Mouse (Mus musculus) kidney, embryonic 15.5 days (tissue): ENCODE data around the gene Gcsam. TPM values are rescaled to one million over a fixed set of nuclear protein-coding genes. Genes with fewer than 3 reads are reported as not detected.

Source experiments
- ATAC-seq: fragments of 200-750 bp; cut with Nextera tagmentation; replicated peaks from 2 replicates; pipeline ENCODE4 v1.8.0; 2017; ENCODE audit warnings: moderate TSS enrichment; ENCODE audit not compliant: low FRiP score
- H3K27ac ChIP-seq: fragments of 300-500 bp; sonication (generic); 2 replicates; pipeline ENCODE4 v1.5.1; 2015; ENCODE audit warnings: mild to moderate bottlenecking, inconsistent platforms
- H3K27me3 ChIP-seq: fragments of 300-500 bp; sonication (generic); 2 replicates; pipeline ENCODE4 v1.6.1; 2015; ENCODE audit warnings: inconsistent platforms
- H3K36me3 ChIP-seq: fragments of 300-500 bp; sonication (generic); 2 replicates; pipeline ENCODE4 v1.6.1; 2015; ENCODE audit warnings: inconsistent platforms
- H3K4me1 ChIP-seq: fragments of 300-500 bp; sonication (generic); 2 replicates; pipeline ENCODE4 v1.6.1; 2015; ENCODE audit warnings: inconsistent platforms
- H3K4me2 ChIP-seq: fragments of 300-500 bp; sonication (generic); 2 replicates; pipeline ENCODE4 v1.6.1; 2015; ENCODE audit warnings: moderate library complexity, mild to moderate bottlenecking, inconsistent platforms
- H3K4me3 ChIP-seq: fragments of 300-500 bp; sonication (generic); replicated peaks from 2 replicates; pipeline ENCODE4 v1.5.1; 2015; ENCODE audit warnings: mild to moderate bottlenecking, inconsistent platforms
- H3K9ac ChIP-seq: fragments of 300-500 bp; sonication (generic); 2 replicates; pipeline ENCODE4 v1.6.1; 2015; ENCODE audit warnings: mild to moderate bottlenecking, inconsistent platforms
- H3K9me3 ChIP-seq: fragments of 300-500 bp; sonication (generic); replicated peaks from 2 replicates; pipeline ENCODE4 v1.6.1; 2016; ENCODE audit warnings: inconsistent platforms
- WGBS: fragments of 180-500 bp; shearing (Covaris S2); methylation state at CpG from one replicate; pipeline ENCODE4 v1.1.7; 2015; ENCODE audit warnings: mixed read lengths; 5-methylcytosine and 5-hydroxymethylcytosine counted together
- polyA plus RNA-seq: library from polyadenylated mRNA; unstranded; fragments of >200 nt; fragmentation: Nextera tagmentation; extraction: Ambion mirVana; gene quantifications from 2 replicates; pipeline ENCODE4 v1.2.1, GENCODE M21; 2015

Gene Gcsam
- 0.08 and 0.18 TPM in 2 replicates for polyA plus RNA-seq

DNA sequence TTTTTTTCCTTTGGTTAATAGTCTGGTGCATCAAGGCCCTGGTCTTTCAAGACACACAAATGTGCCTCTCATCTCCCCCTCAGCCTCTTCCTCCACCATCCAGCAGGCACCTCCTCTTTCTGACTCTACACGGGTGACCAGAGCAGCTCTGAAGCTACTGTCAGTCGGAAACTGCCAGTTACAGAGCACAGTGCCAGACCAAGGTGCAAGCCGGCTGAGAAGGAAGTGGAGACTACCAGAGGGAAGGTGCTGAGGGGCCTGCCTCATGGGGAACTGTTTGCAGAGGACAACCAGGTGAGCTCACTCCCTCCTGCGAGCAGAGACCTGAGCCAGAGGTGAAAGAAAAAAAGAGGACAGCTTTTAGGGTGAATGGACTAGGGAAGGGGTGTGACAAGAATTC lies at the start of gene Gcsam:
Gene Gcsam (plus strand): TSS at position 114 of the 400 bp plus-strand sequence.
- ATAC-seq = no peak
- Histone ChIP-seq H3K27me3 (no peaks in the 10 kb centered on the region), H3K27ac (no peak within 1 kb of the TSS), H3K4me3 (no peak within 1 kb of the TSS), H3K36me3 (no peaks in the 10 kb centered on the region), H3K4me2 (no peak within 1 kb of the TSS), H3K9ac (no peak within 1 kb of the TSS), H3K9me3 (no peaks in the 10 kb centered on the region), H3K4me1 (peaks cover 4% of the 10 kb centered on the region; the same call in 1 of the 2 replicates)
- 76% methylated on average over 4 of the region's 4 CpGs for WGBS

DNA sequence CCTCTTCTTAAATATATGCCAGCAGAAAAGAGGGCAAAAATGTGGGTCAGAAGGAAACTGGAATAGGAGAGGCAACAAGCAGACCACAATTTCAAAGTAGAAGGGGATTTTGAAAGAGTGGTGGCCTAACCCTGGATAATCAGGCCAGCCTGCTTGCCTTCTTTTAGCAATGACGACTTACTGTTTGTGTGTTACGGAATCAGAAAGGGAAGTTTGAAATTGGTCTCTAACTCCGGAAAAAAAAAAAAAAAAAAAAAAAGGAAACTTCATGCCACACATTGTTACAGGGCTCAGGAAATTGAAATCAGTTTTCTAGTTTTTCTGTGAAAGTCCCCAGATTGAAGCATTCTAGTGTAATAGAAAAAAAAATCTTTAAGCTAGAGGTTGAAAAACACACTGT lies 48.4 kb upstream of the Gcsam start:
- Histone ChIP-seq H3K4me1 (no peaks in the 10 kb centered on the region), H3K27ac (no peak overlapping the region), H3K4me3 (no peak overlapping the region), H3K4me2 (no peak overlapping the region), H3K27me3 (no peaks in the 10 kb centered on the region), H3K9me3 (no peaks in the 10 kb centered on the region), H3K9ac (no peak overlapping the region), H3K36me3 (no peaks in the 10 kb centered on the region)
- ATAC-seq = no peak
- WGBS = 63% methylated on average over 3 of the region's 3 CpGs

- no peak for ATAC-seq
- H3K4me1 ChIP-seq = no peaks in the 10 kb centered on the region
- no peak overlapping the region for H3K9ac ChIP-seq
- no peaks in the 10 kb centered on the region for H3K36me3 ChIP-seq
- no peak overlapping the region for H3K4me3 ChIP-seq
- no peak overlapping the region for H3K4me2 ChIP-seq
- 91% methylated on average over 3 of the region's 3 CpGs for WGBS
- H3K9me3 ChIP-seq = no peaks in the 10 kb centered on the region
- no peaks in the 10 kb centered on the region for H3K27me3 ChIP-seq
- no peak overlapping the region for H3K27ac ChIP-seq
Measured at GRCm38 (mm10) chr16:45572307-45572706, 37.9 kb upstream of the Gcsam start.

GRCm38 (mm10) chr16:45579883-45580282 lies 30.3 kb upstream of the Gcsam start:
- no peaks in the 10 kb centered on the region for H3K27me3 ChIP-seq
- WGBS = 71% methylated on average over 12 of the region's 12 CpGs
- no peak for ATAC-seq
- no peaks in the 10 kb centered on the region for H3K9me3 ChIP-seq
- no peak overlapping the region for H3K4me3 ChIP-seq
- H3K4me2 ChIP-seq = no peak overlapping the region
- H3K36me3 ChIP-seq = no peaks in the 10 kb centered on the region
- no peak overlapping the region for H3K9ac ChIP-seq
- no peak overlapping the region for H3K27ac ChIP-seq
- H3K4me1 ChIP-seq = no peaks in the 10 kb centered on the region

DNA sequence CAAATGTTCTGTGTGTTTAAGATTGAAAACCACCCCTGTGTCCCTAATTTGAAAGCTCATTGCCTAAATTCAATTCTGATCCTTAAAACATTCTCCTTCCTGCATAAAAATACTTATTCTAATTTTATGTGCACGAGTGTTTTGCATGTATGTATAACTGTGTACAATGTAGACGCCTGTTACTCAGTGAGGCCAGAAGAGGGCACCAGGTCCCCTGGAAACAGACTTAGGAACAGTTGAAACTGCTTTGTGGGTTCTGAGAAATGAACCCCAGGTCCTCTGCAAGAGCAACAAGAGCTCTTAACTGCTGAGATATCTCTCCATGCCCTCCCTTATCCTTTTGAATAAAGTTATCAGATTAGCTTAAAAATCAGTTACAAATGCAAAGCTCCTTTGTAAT lies 27.7 kb upstream of the Gcsam start:
- 33% methylated on average over 2 of the region's 2 CpGs for WGBS
- no peaks in the 10 kb centered on the region for H3K27me3 ChIP-seq
- no peaks in the 10 kb centered on the region for H3K4me1 ChIP-seq
- H3K27ac ChIP-seq = no peak overlapping the region
- H3K9ac ChIP-seq = no peak overlapping the region
- ATAC-seq = no peak
- H3K36me3 ChIP-seq = no peaks in the 10 kb centered on the region
- H3K9me3 ChIP-seq = no peaks in the 10 kb centered on the region
- no peak overlapping the region for H3K4me2 ChIP-seq
- H3K4me3 ChIP-seq = no peak overlapping the region

DNA sequence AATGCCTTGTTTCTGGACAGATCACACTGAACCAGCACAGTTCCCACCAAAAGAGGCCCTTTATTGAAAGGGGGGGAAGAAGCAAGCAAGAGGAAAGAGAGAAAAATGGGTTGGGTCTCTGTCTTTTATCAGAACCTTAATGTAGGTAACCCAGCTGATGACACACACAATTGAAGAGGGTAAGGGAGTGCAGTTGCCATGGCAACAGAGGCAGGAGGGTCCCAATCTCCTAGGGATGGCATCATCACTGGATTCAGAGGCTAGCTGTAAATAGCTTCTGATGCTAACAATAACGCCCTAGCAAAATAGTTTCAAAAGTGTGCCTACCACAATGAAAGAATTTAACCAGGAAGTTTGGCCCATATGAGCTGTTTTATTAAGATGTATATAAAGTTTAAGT lies 16.5 kb upstream of the Gcsam start:
- Histone ChIP-seq H3K9me3 (no peaks in the 10 kb centered on the region), H3K27ac (no peak overlapping the region), H3K36me3 (no peaks in the 10 kb centered on the region), H3K9ac (no peak overlapping the region), H3K27me3 (no peaks in the 10 kb centered on the region), H3K4me2 (no peak overlapping the region), H3K4me1 (no peaks in the 10 kb centered on the region), H3K4me3 (no peak overlapping the region)
- 82% methylated on average over 1 of the region's 1 CpGs for WGBS
- ATAC-seq = no peak

DNA sequence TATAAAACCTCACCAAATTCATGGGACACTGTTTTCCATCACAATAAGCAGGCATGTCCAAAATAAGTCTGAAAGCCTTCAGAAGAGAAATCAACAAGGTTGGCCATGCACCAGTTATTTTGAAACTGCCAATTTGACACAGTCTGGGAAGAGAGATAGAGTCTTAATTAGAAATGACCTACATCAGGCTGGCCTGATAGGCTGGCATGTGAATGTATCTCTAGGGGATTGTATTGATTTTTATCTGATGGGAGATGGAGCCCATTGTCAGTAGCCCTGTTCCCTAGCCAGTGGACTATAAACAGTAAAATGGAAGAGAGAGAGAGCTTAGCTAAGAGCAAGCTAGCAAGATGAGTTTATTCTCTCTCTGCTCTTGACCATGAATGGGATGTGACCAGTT lies 14.7 kb upstream of the Gcsam start:
- Histone ChIP-seq H3K4me2 (no peak overlapping the region), H3K4me1 (no peaks in the 10 kb centered on the region), H3K36me3 (no peaks in the 10 kb centered on the region), H3K4me3 (no peak overlapping the region), H3K27ac (no peak overlapping the region), H3K9ac (no peak overlapping the region), H3K9me3 (no peaks in the 10 kb centered on the region), H3K27me3 (no peaks in the 10 kb centered on the region)
- no peak for ATAC-seq

DNA sequence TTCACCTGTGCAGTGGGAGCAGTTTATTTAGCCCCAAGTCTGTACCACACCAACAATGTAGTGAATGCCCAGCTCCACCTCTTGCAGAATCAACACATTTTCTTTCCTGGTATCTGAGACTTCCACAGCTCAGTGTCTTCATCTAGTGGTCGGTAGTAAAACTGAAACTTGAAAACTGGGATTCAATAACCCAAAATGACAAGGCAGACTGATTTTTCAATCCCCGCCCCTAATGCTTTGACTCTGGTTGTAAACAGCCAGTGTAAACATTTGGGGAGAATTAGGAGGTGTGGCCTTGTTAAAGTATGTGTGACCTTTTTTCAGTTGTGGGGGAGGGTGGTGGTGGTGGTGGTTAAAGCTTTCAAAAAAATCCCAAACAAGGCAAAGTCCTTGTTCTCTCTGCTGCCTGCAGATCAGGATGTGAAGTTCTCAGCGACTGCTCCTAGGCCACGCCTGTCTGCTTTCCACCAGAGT lies 1.7 kb upstream of the Gcsam start:
- no peaks in the 10 kb centered on the region for H3K27me3 ChIP-seq
- no peak overlapping the region for H3K4me3 ChIP-seq
- H3K4me2 ChIP-seq = no peak overlapping the region
- WGBS = 25% methylated on average over 4 of the region's 4 CpGs
- H3K4me1 ChIP-seq = peaks cover 4% of the 10 kb centered on the region; the same call in 1 of the 2 replicates
- ATAC-seq = peak; percentile 66
- H3K9ac ChIP-seq = no peak overlapping the region
- peak overlapping the region; percentile 1; the same call in 1 of the 2 replicates for H3K27ac ChIP-seq
- no peaks in the 10 kb centered on the region for H3K36me3 ChIP-seq
- no peaks in the 10 kb centered on the region for H3K9me3 ChIP-seq

GRCm38 (mm10) chr16:45609300-45609699 lies 880 bp upstream of the Gcsam start:
- Histone ChIP-seq H3K4me1 (peaks cover 4% of the 10 kb centered on the region; the same call in 1 of the 2 replicates), H3K4me2 (no peak overlapping the region), H3K36me3 (no peaks in the 10 kb centered on the region), H3K27ac (no peak overlapping the region), H3K27me3 (no peaks in the 10 kb centered on the region), H3K4me3 (no peak overlapping the region), H3K9ac (no peak overlapping the region), H3K9me3 (no peaks in the 10 kb centered on the region)
- 73% methylated on average over 3 of the region's 3 CpGs for WGBS
- peak; percentile 43; the same call in 1 of the 2 replicates for ATAC-seq

DNA sequence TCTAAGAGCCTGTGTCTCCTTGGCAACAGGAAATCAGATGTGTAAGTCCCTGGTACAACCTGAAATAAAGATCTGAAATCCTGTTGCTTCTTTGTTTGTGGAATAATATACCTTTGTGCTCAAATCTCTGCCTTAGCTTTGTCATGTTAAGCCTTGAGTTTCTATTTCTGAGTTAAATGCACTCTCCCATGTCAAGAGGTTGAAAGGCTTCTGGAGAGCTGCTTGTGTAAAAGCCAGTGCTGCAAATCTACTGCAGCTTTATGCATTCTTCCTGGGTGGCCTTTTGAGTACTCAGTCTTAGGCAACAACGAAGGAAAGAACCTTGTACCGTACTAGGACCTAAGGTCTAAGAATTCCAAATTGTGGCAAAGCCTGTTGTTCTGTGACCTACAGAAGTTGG lies 3.1 kb downstream of the Gcsam start:
- Histone ChIP-seq H3K27me3 (no peaks in the 10 kb centered on the region), H3K4me1 (peaks cover 4% of the 10 kb centered on the region; the same call in 1 of the 2 replicates), H3K36me3 (no peaks in the 10 kb centered on the region), H3K27ac (no peak overlapping the region), H3K9me3 (no peaks in the 10 kb centered on the region), H3K4me3 (no peak overlapping the region), H3K4me2 (no peak overlapping the region), H3K9ac (no peak overlapping the region)
- WGBS = 82% methylated on average over 2 of the region's 2 CpGs
- no peak for ATAC-seq

GRCm38 (mm10) chr16:45615944-45616343 lies 5.8 kb downstream of the Gcsam start:
- Histone ChIP-seq H3K27me3 (no peaks in the 10 kb centered on the region), H3K9ac (no peak overlapping the region), H3K4me2 (no peak overlapping the region), H3K4me1 (no peaks in the 10 kb centered on the region), H3K4me3 (no peak overlapping the region), H3K36me3 (no peaks in the 10 kb centered on the region), H3K27ac (no peak overlapping the region), H3K9me3 (no peaks in the 10 kb centered on the region)
- ATAC-seq = no peak
- 92% methylated on average over 1 of the region's 1 CpGs for WGBS

DNA sequence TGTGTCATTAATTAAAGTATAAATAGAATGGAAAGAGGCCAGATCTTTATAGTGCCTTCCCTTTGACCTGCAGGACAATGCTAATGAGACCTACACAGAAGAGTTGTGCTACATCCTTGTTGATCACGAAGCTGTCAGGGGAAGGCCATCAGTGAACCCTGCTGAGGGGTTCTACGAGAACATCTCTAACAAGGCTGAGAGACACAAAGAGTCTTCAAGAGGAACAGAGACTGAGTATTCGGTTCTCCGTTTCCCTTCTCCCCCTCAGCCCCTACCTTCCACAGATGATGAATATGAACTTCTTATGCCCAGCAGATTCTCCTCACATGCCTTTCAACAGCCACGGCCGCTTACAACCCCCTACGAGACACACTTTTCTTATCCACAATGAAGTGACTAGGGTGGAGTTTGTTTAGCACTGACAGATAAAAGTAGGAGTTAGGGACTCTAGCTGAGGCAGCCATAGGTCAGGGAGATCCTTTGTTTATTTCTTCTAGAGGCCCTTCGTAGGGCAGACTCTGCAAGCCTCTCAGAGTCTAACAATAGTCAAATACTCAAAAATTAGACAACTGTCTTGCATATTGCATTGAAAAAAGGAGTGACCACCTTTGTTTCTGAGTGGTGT lies 9.7 kb downstream of the Gcsam start:
- WGBS = 81% methylated on average over 8 of the region's 8 CpGs
- no peaks in the 10 kb centered on the region for H3K9me3 ChIP-seq
- no peak overlapping the region for H3K27ac ChIP-seq
- no peaks in the 10 kb centered on the region for H3K36me3 ChIP-seq
- no peak for ATAC-seq
- H3K4me3 ChIP-seq = no peak overlapping the region
- H3K4me1 ChIP-seq = no peaks in the 10 kb centered on the region
- H3K9ac ChIP-seq = no peak overlapping the region
- H3K4me2 ChIP-seq = no peak overlapping the region
- no peaks in the 10 kb centered on the region for H3K27me3 ChIP-seq

DNA sequence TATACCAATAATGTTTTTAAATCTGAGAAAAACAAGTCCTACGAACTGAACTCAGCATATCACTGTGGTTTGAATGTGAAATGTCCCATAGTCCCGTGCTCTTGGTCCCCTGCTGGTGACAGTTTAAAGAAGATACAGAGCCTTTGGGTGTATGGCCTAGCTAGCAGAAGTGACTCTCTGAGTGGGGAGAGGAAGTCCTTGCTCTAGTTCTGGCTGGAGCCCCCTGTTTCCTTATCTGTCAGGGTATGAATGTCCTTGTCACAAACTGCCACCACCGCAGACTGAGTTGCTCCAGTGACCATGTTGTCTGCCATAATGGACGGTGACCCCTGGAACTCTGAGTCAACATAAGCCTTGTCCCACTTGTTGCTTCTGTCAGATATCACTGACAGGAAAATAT lies 13.1 kb downstream of the Gcsam start:
- 91% methylated on average over 4 of the region's 4 CpGs for WGBS
- H3K4me2 ChIP-seq = no peak overlapping the region
- no peaks in the 10 kb centered on the region for H3K4me1 ChIP-seq
- no peaks in the 10 kb centered on the region for H3K27me3 ChIP-seq
- H3K9me3 ChIP-seq = no peaks in the 10 kb centered on the region
- no peak overlapping the region for H3K4me3 ChIP-seq
- H3K9ac ChIP-seq = no peak overlapping the region
- no peak for ATAC-seq
- H3K27ac ChIP-seq = no peak overlapping the region
- H3K36me3 ChIP-seq = no peaks in the 10 kb centered on the region
